Mouse (Mus musculus) heart, postnatal 0 days (tissue): ENCODE measurements around the gene Rpl5.

Source experiments
- CTCF ChIP-seq: IDR thresholded peaks from 2 replicates; pipeline ENCODE4 v1.5.1; 2016; ENCODE audit warnings: antibody characterized with exemption, control low read depth, low read depth
- EP300 ChIP-seq: IDR thresholded peaks from 2 replicates; pipeline ENCODE4 v1.6.1; 2016; ENCODE audit warnings: antibody characterized with exemption, low read depth

DNA sequence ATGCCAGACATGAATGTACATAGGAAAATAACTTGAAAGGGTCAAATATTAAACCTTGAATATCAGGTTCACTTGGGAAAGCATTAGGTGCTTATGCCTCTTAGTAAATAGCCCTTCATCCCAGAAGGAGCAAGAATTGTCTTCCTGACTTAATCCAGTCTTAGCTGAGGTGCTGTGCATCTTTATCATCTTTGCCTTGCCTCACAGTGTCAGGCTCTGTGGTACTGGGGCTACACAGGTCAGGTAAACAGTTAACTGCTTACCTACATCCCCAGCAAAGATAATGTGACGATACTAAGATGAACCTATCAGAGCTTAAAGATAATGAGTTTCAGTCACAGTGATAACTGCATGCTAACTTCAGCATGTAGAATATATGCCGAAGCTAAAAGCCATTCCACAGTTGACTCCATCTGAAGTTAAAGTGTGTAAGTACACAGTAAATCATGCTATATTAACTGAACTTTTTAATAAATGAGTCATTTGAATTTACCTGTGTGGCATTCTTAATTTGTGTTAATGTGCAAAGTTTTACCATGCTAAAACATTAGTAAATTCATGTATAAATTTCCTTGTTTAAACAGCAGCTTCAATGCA lies 8.3 kb downstream of the Rpl5 start:
- no peak for TF ChIP-seq CTCF
- TF ChIP-seq EP300 = no peak
